Mouse (Mus musculus): ENCODE data around the gene Sertad1.
"Not testable (repeated sequence)": the region's sequence is repeated elsewhere in the genome, so short reads cannot be mapped to it uniquely, and the experiment has no call there.

Gene Sertad1

DNA sequence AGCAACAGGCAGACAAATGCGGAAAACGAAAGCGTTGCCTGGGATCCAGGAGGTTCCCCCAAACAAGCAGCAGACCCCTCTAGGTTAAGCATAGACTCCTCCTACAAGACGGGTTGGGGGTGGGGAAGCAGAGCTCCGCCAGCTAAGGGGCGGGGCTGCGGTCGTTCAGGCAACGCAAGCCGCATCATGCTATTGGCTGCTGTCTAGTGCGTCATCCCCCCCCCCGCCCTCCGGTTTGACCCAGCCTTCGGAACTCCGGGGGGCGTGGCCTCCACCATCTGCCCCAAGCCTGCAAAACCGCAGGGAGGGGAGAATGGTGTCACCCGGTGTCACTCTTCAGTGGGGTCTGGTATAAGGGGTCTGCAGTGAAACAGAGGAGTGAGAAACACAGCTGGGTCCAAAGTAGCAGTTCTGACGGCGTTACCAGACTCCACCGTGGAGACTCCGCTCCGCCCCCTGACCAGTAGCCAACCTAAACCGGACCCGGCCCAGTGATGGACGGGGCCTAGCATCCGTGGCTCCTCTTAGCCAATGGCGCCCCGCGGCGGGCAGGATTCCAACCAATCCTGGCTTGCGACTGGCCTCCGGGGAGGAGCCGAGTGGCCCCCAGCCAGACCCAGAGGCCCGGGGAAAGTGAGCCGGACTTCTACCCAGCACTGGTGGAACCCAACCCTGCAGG, 13.4 kb upstream of the Sertad1 start, which contains the start of gene Sertad3:
Sertad3 (plus strand) TSS at position 613 of the 679 bp plus-strand sequence.
- peak; percentile 99 for DNase-seq (ENCODE audit: low spot score)

GRCm38 (mm10) chr7:27473835-27474489, 12.7 kb upstream of the Sertad1 start:
- DNase-seq (ENCODE audit: low spot score), result no peak

DNA sequence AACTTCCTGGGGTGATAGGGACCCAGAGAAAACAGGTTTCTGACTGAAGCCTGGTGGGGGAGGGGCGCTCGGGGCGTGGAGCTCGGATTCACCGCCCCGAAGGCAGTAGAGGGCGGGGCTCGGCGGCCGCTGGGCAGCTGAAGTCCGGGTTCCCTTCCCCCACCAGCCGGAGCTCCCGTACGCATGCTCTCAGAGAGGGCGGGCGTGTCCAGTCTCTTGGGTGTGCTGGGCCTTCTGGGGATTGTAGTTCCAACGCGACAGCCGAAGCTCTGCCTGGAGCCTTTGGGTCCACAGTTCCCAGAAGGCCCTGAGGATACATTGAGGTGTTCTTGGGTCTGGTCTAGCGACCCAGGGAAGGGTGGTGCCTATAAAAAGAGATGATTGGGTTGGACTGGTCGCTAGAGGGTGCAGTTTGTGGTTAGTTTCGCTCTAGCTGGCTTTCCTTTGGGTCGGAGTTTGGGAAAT, 12.2 kb upstream of the Sertad1 start:
- peak; percentile 99 for DNase-seq (ENCODE audit: low spot score)

DNA sequence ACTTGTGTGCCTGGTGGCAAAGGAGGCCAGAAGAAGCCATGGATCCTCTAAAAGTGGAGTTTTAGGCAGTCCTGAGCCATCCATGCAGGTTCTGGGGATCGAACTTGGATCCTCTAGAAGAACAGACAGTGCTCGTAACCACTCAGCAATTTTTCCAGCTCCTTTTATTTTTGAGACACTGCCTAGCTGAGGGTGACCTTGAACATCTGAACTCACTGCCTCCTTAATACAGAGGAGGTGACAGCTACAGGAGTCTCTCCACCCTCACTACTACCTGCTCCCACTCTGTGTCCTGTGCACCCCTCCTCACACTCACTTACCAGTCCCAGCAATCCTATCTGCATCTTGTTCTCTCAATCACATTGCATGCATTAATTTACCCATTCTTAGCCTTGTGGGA, 11.1 kb upstream of the Sertad1 start:
- no peak for DNase-seq (ENCODE audit: low spot score)

DNA sequence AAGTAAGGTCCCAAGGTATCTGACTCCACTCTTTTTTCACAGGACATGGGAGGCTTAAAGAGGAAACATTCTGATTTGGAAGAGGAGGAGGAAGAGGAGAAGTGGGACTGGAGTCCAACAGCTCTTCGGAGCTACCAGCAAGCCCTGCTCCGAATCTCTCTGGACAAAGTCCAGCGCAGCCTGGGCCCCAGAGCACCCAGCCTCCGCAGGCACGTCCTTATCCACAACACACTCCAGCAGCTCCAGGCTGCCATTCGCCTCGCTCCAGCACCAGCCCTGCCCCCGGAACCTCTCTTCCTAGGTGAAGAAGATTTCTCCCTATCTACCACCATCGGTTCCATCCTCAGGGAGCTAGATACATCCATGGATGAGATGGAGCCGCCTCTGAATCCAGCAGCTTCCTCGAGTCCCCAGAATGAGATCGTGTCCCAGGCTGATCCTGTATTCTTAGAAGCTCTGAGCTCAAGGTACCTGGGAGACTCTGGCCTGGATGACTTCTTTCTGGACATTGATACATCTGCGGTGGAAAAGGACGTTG, 10.5 kb upstream of the Sertad1 start:
- DNase-seq (ENCODE audit: low spot score), result no peak

DNA sequence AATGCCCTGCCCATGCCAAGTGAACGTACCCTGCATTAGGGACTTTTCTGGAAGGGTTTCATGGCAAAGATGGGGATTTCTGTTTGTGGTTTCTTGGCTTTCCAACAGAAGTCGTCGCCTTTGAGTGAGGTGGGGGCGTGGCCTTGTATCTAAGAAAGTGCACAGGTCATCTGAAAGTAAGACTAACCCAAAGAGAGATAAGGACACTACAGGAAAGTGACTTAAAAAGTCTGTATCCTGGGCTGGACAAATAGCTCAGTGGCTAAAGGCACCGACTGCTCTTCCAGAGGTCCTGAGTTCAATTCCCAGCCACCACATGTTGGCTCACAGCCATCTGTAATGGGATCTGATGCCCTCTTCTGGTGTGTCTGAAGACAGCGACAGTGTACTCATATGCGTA, 8.1 kb upstream of the Sertad1 start:
- DNase-seq (ENCODE audit: low spot score), result no peak

- DNase-seq (ENCODE audit: low spot score), result no peak
These were observed 7.0 kb upstream of the Sertad1 start for GRCm38 (mm10) chr7:27479750-27480149.

DNA sequence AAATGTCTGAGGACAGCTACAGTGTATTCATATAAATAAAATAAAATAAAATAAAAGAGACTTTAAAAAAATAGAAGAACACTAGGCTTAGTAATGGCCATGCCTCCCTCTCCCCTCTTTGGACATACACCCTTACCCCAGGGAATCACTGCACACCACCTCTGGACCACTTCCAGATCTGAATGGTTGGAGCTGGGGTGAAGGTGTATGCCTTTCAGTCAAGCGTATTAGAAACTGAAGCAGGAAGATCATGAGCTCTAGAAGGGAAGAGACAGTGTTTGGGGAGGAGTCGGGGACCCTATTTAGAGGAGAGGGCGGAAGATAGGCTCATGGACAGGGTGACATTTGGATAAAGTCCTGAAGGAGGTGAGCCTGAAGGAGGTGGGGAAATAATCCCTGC, 6.2 kb upstream of the Sertad1 start:
- no peak for DNase-seq (ENCODE audit: low spot score)

DNA sequence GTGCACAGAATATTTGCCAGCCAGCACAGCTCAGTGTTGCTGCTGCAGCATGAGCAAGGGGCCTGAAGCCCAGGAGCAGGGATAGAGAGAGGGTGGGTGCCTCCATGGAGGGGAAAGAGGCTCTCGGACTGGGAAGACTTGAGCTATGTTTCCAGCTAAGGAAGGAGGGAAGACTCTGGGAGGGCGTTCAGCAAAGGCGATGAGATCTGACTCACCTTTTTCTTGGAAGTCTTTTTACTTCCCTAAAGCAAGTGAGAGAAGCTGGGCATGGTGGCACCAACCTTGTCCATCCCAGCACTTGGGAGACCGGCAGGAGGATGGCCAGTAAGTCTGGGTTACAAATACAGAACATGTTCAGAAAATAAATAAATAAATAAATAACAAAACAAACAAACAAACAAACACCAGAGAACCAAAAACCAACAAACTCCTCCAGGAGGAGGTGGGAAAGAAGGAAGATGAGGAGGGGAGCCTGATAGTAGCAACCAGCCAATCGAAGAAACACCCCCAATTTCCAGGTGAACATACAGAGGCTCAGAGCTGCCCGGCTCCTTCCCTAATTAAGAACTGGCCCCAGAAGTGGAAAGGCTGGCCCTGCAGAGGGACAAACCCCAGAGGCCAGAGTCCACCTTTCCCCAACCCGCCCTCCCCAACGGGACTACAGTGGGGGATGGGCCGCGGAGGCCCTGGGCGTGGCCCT, 5.6 kb upstream of the Sertad1 start:
- no peak for DNase-seq (ENCODE audit: low spot score)

DNA sequence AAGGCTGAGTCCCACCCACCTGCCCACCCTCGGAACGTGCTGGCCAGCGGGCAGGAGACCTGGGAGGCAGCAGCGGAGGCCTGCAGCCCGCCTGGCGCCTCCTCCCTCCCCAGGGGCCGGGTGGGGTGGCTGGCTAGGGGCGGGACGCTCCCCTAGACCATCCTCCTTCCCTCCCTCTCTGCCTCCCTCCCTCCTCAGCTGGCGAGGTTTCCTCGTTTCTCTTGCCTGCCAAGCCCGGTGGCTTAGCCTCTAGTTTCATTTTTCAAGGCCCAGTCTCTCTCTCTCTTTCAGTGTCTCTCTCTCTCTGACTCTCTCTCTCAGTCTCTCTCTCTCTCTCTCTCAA, 5.1 kb upstream of the Sertad1 start:
- peak; percentile 93 for DNase-seq (ENCODE audit: low spot score)

DNA sequence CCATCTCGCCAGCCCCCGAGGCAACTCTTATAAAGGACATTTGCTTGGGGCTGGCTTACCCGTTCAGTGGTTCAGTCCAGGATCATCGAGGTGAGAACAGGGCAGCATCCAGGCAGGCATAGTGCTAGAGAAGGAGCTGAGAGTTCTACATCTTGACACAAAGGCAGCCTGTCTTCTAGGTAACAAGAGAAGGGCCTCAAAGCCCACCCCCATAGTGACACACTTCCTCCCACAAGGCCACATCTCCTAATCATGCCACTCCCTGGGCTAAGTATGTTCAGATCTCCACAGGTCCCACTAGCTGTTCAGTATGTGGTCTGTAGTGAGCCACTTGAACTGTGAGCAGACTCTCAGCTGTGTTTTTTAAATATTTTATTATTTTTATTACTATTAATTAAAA, 2.9 kb upstream of the Sertad1 start:
- DNase-seq (ENCODE audit: low spot score), result no peak

DNA sequence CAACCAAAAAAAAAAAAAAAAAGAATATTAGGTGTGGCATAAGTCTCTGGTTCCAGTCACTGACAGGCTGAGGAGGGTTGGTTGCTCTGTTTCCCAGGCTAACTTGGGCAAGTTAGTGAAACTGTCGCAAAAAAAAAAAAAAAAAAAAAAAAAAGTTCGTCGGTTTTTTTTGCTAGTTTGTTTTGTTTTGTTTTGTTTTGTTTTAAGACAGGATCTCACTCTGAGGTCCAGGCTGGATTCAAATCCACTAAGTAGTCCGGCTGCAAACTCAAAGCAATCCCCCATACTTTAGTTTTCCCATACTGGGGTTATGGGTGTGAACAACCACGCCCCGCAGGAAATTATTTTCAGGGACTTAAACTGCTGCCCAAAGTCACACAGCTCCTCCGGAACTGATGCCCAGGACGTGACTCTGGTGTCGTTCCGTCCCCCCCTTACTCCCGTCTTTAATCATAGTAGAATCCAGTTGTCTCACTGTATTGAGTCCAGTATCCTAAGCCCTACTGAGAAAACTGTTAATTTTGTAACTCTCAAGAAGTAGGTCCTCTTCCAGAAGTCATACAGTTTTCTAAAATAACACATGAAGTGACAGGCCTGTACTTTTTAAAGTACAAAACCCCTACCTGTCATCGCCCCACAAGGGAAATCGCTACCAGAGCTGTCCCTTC, 474 bp upstream of the Sertad1 start:
- peak; percentile 48 for DNase-seq (ENCODE audit: low spot score)

- peak; percentile 75 for DNase-seq (ENCODE audit: low spot score)
These were observed 1.1 kb downstream of the Sertad1 start for GRCm38 (mm10) chr7:27487740-27488268.

DNA sequence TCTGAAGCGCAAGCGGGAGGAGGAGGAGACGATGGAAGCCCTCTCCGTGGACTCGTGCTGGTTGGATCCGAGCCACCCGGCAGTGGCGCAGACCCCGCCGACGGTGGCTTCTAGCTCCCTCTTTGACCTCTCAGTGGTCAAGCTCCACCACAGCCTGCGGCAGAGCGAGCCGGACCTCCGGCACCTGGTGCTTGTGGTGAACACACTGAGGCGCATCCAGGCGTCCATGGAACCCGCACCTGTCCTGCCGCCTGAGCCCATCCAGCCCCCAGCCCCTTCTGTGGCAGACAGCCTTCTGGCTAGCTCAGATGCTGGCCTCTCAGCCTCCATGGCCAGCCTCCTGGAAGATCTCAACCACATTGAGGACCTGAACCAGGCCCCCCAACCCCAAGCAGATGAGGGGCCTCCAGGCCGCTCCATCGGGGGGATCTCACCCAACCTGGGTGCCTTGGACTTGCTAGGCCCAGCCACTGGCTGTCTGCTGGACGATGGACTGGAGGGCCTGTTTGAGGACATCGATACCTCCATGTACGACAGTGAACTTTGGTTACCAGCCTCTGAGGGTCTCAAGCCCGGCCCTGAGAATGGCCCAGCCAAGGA, 2.7 kb downstream of the Sertad1 start:
- no peak for DNase-seq (ENCODE audit: low spot score)

GRCm38 (mm10) chr7:27490227-27490542, 3.5 kb downstream of the Sertad1 start:
- no peak for DNase-seq (ENCODE audit: low spot score)

DNA sequence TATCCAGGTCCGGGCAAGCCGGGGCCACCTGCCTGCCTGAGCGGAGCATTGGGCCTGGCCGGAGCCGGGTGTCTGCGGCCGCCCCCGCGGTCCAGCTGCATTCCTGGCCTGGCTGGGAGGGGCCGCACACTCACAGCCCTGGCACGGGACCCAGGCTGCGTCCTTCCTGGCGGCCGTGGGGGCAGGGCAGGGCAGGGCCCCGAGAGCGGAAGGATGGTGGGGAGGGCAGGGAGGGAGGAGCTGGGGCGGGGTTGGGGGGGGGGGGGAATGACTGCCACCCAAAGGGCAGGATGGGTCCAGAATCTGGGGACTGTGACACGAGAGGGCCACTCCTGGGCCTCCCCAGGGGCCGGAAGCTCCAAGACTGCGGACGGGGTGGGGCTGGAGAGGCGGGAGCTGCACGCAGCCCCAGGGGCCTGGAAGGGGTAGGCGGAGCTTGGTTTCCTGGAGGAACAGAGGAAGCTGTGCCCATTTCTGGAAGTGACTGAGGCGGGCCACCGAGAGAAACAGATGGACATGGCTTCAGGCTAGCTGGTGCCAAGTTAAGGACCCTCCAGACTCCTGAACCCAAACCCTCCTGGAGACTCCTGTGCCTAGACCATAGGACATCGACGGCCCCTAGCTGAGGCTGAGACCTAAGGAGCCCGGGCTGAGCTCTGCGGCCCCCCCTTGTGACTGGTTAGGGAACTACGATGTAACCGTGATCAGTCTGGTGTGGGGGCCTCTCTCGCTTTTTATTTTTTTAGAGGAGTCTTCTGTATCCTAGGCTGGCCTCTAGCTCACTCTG, 4.0 kb downstream of the Sertad1 start:
- peak; percentile 97 for DNase-seq (ENCODE audit: low spot score)

DNA sequence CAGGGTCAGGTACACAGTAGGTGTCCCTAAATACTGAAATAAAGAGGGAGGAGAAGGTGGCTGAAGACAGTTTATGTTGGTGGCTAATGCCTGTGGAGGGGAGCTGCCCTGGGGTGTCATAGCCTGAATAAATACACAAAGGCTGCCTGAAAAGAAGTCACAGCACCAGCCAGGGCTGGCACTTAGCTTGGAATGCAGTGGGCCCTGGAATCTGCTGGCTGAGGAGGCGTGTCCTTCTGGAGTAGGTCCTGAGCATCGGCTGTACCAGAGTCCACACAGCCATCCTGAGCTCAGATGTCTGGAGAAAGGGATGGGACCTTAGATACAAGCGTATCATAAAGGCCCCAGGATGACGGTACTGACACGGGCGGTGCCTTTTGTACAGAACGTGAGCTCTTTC, 5.1 kb downstream of the Sertad1 start:
- DNase-seq (ENCODE audit: low spot score), result peak; percentile 35

DNA sequence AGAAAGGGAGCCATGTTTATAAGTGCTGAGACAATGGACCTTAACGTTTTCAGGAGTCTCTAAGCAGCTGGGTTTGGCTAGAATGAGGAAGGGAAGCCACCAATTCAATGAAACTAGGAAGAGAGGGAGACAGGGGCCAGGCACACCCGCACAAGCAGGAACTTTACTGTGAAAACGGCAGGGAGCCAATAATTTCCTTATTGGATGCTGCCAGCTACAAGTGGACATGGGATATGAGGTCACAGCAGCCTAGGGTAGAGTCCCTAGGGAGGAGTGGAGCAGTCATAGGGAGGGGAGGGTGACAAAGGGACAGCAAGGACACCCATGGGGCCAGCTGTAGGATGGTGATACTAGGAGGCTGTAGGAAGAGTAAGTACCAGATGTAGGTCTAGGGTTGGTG, 6.3 kb downstream of the Sertad1 start:
- peak; percentile 66 for DNase-seq (ENCODE audit: low spot score)

- DNase-seq (ENCODE audit: low spot score), result peak; percentile 58
These were observed 6.7 kb downstream of the Sertad1 start for GRCm38 (mm10) chr7:27493450-27493849.

- DNase-seq (ENCODE audit: low spot score), result not testable (repeated sequence)
These were observed 8.1 kb downstream of the Sertad1 start for GRCm38 (mm10) chr7:27494659-27495367.
